In the genomic region with DNA sequence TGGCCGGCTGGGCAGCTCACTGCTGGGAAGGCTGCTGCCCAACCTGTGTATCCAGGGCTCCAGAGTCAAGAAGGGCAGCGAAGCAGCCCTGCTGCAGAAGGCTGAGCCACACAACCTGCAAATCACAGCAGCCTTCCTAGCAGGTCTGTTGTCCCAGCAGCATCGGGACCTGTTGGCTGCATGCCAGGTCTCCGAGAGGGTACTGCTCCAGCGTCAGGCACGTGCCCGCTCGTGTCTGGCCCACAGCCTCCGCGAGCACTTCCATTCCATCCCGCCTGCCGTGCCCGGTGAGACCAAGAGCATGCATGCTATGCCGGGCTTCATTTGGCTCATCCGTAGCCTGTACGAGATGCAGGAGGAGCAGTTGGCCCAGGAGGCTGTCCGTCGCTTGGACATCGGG, we compare ENCODE assay signal across 13 mouse cellular contexts. TPM values are rescaled to one million over a fixed set of nuclear protein-coding genes. Genes with fewer than 3 reads are reported as not detected.
DNase-seq lines count a peak whose midpoint lies in the region; ATAC-seq and TF ChIP-seq lines count a peak whose summit lies in the region.
"Had no signal": no experiment of that assay in that cellular context is flagged by ENCODE, and none has a peak within 500 bp of the region (broad histone marks: within the 10 kb centered on the region; RNA-seq: fewer than 3 reads in every experiment).

No protein-coding gene starts in this region.

- dilution Hi-C loops in CH12.LX (cut with MboI; ENCODE audit: extremely low pct_ligation_motif_present, extremely low pct_unique_long_range_greater_than_20kb, low sequenced_read_pairs): no loop called here

- WGBS in hindbrain, postnatal 0 days: 57% methylated on average over 19 of the region's 19 CpGs
- 87% methylated on average over 19 of the region's 19 CpGs for WGBS in hindbrain, embryonic 13.5 days

- in situ Hi-C loops in CH12.LX (cut with MboI; ENCODE audit: low pct_ligation_motif_present, low pct_unique_long_range_greater_than_20kb, low sequenced_read_pairs): no loop called here

- H3K4me2 ChIP-seq in hindbrain, postnatal 0 days (ENCODE audit: low read depth, low read length): no peak overlapping the region
- H3K4me2 ChIP-seq in hindbrain, embryonic 13.5 days: no peak overlapping the region
- H3K4me2 ChIP-seq in CH12.LX (ENCODE audit: insufficient read depth, low read depth, poor library complexity, severe bottlenecking): no peak overlapping the region

- no peaks in the 10 kb centered on the region for H3K27me3 ChIP-seq in hindbrain, postnatal 0 days (ENCODE audit: insufficient read depth, low read length)
- H3K27me3 ChIP-seq in hindbrain, embryonic 13.5 days: 0 out of 2 replicates have a peak, but pooled peaks cover 7% of the 10 kb centered on the region
- no peaks in the 10 kb centered on the region for H3K27me3 ChIP-seq in CH12.LX (replicated peaks)

- H3K36me3 ChIP-seq in hindbrain, postnatal 0 days (ENCODE audit: insufficient read depth, low read length): no peaks in the 10 kb centered on the region
- H3K36me3 ChIP-seq in hindbrain, embryonic 13.5 days: no peaks in the 10 kb centered on the region
- H3K36me3 ChIP-seq in CH12.LX (replicated peaks in 1 of 2; ENCODE audit: control insufficient read depth in 1 of 2, insufficient read depth in 1 of 2, low read length in 1 of 2): peaks cover 41 to 63% of the 10 kb centered on the region in 2 experiments

- H3K4me3 ChIP-seq in hindbrain, postnatal 0 days (ENCODE audit: low read length): no peak overlapping the region
- H3K4me3 ChIP-seq in hindbrain, embryonic 13.5 days: no peak overlapping the region
- no peak overlapping the region for H3K4me3 ChIP-seq in CH12.LX (replicated peaks in 1 of 3; ENCODE audit: low read depth in 2 of 3, low read length in 2 of 3, poor library complexity in 1 of 3)
- H3K4me3 ChIP-seq: megakaryocyte, embryonic 14.5 days had no signal

- no peak for TF ChIP-seq EP300 in CH12.LX (IDR thresholded peaks at IDR 0.05; ENCODE audit: low read length)

- no peak for TF ChIP-seq CTCF in hindbrain, postnatal 0 days (IDR thresholded peaks at IDR 0.05; ENCODE audit: low read depth)
- no peak for TF ChIP-seq CTCF in CH12.LX (conservative IDR thresholded peaks at IDR 0.05 in 1 of 2, IDR thresholded peaks at IDR 0.05 in 1 of 2; ENCODE audit: low read depth in 2 of 2, low read length in 2 of 2)

- TF ChIP-seq RAD21 in CH12.LX (IDR thresholded peaks at IDR 0.05; ENCODE audit: low read depth, low read length): no peak

- H3K9ac ChIP-seq in hindbrain, postnatal 0 days (replicated peaks; ENCODE audit: low read length): no peak overlapping the region
- no peak overlapping the region for H3K9ac ChIP-seq in hindbrain, embryonic 13.5 days
- H3K9ac ChIP-seq in CH12.LX (ENCODE audit: insufficient read depth, low read depth): no peak overlapping the region
- H3K9ac ChIP-seq: liver, embryonic 14.5 days had no signal

- peak; percentile 43 for DNase-seq in hindbrain, postnatal 0 days (ENCODE audit: low spot score)
- no peak for DNase-seq in CH12.LX (ENCODE audit: extremely low read depth)
- peak; percentile 62 to 71 for DNase-seq in cerebellum, postnatal 36 days
- DNase-seq in layer of hippocampus, postnatal 14 days (ENCODE audit: low spot score in 2 of 2): no peak
- no peak for DNase-seq in right cerebral cortex, postnatal 10 days (ENCODE audit: low spot score in 2 of 2)
- DNase-seq in frontal cortex, postnatal 14 days (ENCODE audit: low spot score in 2 of 2): no peak
- DNase-seq: right cerebral cortex, postnatal 4 days; thymus, postnatal 36 days had no signal

- no peaks in the 10 kb centered on the region for H3K9me3 ChIP-seq in hindbrain, postnatal 0 days (ENCODE audit: low read length)
- H3K9me3 ChIP-seq in hindbrain, embryonic 13.5 days: no peaks in the 10 kb centered on the region
- no peaks in the 10 kb centered on the region for H3K9me3 ChIP-seq in CH12.LX (replicated peaks; ENCODE audit: low read length)
- H3K9me3 ChIP-seq: megakaryocyte, embryonic 14.5 days had no signal

- peaks cover 10% of the 10 kb centered on the region; the same call in 1 of the 2 replicates for H3K4me1 ChIP-seq in hindbrain, postnatal 0 days (ENCODE audit: insufficient read depth, low read length)
- H3K4me1 ChIP-seq in hindbrain, embryonic 13.5 days (replicated peaks): peaks cover 23% of the 10 kb centered on the region
- H3K4me1 ChIP-seq in CH12.LX (ENCODE audit: control insufficient read depth in 1 of 2, insufficient read depth in 2 of 2): peaks cover 53 to 95% of the 10 kb centered on the region in 2 experiments

- 0 out of 2 replicates have a peak, but pooled peaks have one; percentile 13 for ATAC-seq in hindbrain, postnatal 0 days
- no peak for ATAC-seq in hindbrain, embryonic 13.5 days (ENCODE audit: low FRiP score)
- peak; percentile 54 for ATAC-seq in cerebellum, adult (ENCODE audit: insufficient number of reproducible peaks, low FRiP score, low TSS enrichment)
- ATAC-seq: forebrain, embryonic 16.5 days had no signal

- peaks cover 24% of the 10 kb centered on the region for H3K79me2 ChIP-seq in CH12.LX (replicated peaks; ENCODE audit: control insufficient read depth, extremely low read depth, insufficient read depth, poor library complexity, severe bottlenecking)

- TF ChIP-seq POLR2A in CH12.LX (IDR thresholded peaks at IDR 0.05; ENCODE audit: low read depth, low read length): no peak

- H3K27ac ChIP-seq in hindbrain, postnatal 0 days: no peak overlapping the region
- H3K27ac ChIP-seq in hindbrain, embryonic 13.5 days: no peak overlapping the region
- H3K27ac ChIP-seq in CH12.LX (ENCODE audit: insufficient read depth, low read depth): peak overlapping the region; percentile 16; the same call in 1 of the 2 replicates
- H3K27ac ChIP-seq: liver, embryonic 14.5 days had no signal

TF ChIP-seq in CH12.LX, 34 proteins besides CTCF, POLR2A, EP300 and RAD21:
- TF ChIP-seq E2F4 (IDR thresholded peaks at IDR 0.05; ENCODE audit: insufficient replicate concordance, low read depth, low read length) (no peak), ZNF384 (IDR thresholded peaks at IDR 0.05; ENCODE audit: low read depth, low read length) (no peak), MYC (IDR thresholded peaks at IDR 0.05; ENCODE audit: low read depth, low read length) (no peak), ZC3H11A (IDR thresholded peaks at IDR 0.05; ENCODE audit: low read depth, low read length) (no peak), ZKSCAN1 (IDR thresholded peaks at IDR 0.05; ENCODE audit: borderline replicate concordance, low read depth, low read length) (no peak), SIN3A (IDR thresholded peaks at IDR 0.05; ENCODE audit: low read length) (no peak), UBTF (IDR thresholded peaks at IDR 0.05; ENCODE audit: low read depth, low read length) (no peak), KAT2A (IDR thresholded peaks at IDR 0.05; ENCODE audit: insufficient replicate concordance, low read length) (no peak), ELF1 (IDR thresholded peaks at IDR 0.05; ENCODE audit: low read depth, low read length) (no peak), PAX5 (IDR thresholded peaks at IDR 0.05; ENCODE audit: low read length) (no peak), USF1 (IDR thresholded peaks at IDR 0.05; ENCODE audit: low read depth, low read length) (no peak), MAX (IDR thresholded peaks at IDR 0.05; ENCODE audit: low read length) (no peak), CHD1 (IDR thresholded peaks at IDR 0.05; ENCODE audit: low read depth, low read length) (no peak), USF2 (conservative IDR thresholded peaks at IDR 0.05; ENCODE audit: low read depth, low read length) (no peak), IRF4 (IDR thresholded peaks at IDR 0.05; ENCODE audit: low read depth, low read length) (no peak), HCFC1 (IDR thresholded peaks at IDR 0.05; ENCODE audit: low read depth, low read length) (no peak), MXI1 (IDR thresholded peaks at IDR 0.05; ENCODE audit: low read depth, low read length) (no peak)

RNA-seq across cellular contexts. Expression of a gene that starts 17.8 kb away (rescaled TPM):
- 0.32 and 1.7 TPM in 2 replicates for total RNA-seq in hindbrain, postnatal 0 days (2014; rRNA removed)
- polyA plus RNA-seq in hindbrain, postnatal 0 days (2015; fragmentation: Nextera tagmentation; extraction: Ambion mirVana): 0.05 TPM in 1 of 2 replicates, not detected in the other
- polyA plus RNA-seq in hindbrain, embryonic 13.5 days (2015; fragmentation: Nextera tagmentation; extraction: Ambion mirVana): 0.08 and 0.12 TPM in 2 replicates
- total RNA-seq in CH12.LX (2012; rRNA removed) (10.9 and 11.7 TPM in 2 replicates), CH12.LX (2014; rRNA removed) (3.5 and 4.3 TPM in 2 replicates)
- 7.5 and 7.7 TPM in 2 replicates for polyA plus RNA-seq in CH12.LX (2012; ENCODE audit: insufficient read length, low read depth)
- total RNA-seq in layer of hippocampus, postnatal 14 days (2021): under 1 TPM; 0.37 to 0.60 TPM

RNA-seq across cellular contexts. Expression of a gene that starts 29.0 kb away (rescaled TPM):
- total RNA-seq in hindbrain, postnatal 0 days (2014; rRNA removed): 0.47 and 1.1 TPM in 2 replicates
- polyA plus RNA-seq in hindbrain, postnatal 0 days (2015; fragmentation: Nextera tagmentation; extraction: Ambion mirVana): 2.2 TPM in 2 replicates
- polyA plus RNA-seq in hindbrain, embryonic 13.5 days (2015; fragmentation: Nextera tagmentation; extraction: Ambion mirVana): 1.2 and 1.3 TPM in 2 replicates
- total RNA-seq in CH12.LX (2012; rRNA removed) (112 and 117 TPM in 2 replicates), CH12.LX (2014; rRNA removed) (69.1 and 69.9 TPM in 2 replicates)
- 93.1 and 105 TPM in 2 replicates for polyA plus RNA-seq in CH12.LX (2012; ENCODE audit: insufficient read length, low read depth)
- 1 to 10 TPM; 2.1 to 2.2 TPM for total RNA-seq in layer of hippocampus, postnatal 14 days (2021)

RNA-seq across cellular contexts. Expression of a gene that starts 31.9 kb away (rescaled TPM):
- 13.1 and 16.2 TPM in 2 replicates for total RNA-seq in hindbrain, postnatal 0 days (2014; rRNA removed)
- polyA plus RNA-seq in hindbrain, postnatal 0 days (2015; fragmentation: Nextera tagmentation; extraction: Ambion mirVana): 11.0 and 11.9 TPM in 2 replicates
- polyA plus RNA-seq in hindbrain, embryonic 13.5 days (2015; fragmentation: Nextera tagmentation; extraction: Ambion mirVana): 16.2 and 17.4 TPM in 2 replicates
- total RNA-seq in CH12.LX (2012; rRNA removed) (19.4 and 20.2 TPM in 2 replicates), CH12.LX (2014; rRNA removed) (29.4 and 32.5 TPM in 2 replicates)
- 22.0 and 22.1 TPM in 2 replicates for polyA plus RNA-seq in CH12.LX (2012; ENCODE audit: insufficient read length, low read depth)
- 10 to 100 TPM; 53.6 to 58.8 TPM for total RNA-seq in layer of hippocampus, postnatal 14 days (2021)

Comparison
In these comparisons a context has a peak if more than half of its experiments do, and no peak if none do; other contexts are left out.
1. DNase-seq: peak in hindbrain, postnatal 0 days (single experiment) and cerebellum, postnatal 36 days (2 of 2); none in CH12.LX (single experiment), layer of hippocampus, postnatal 14 days (0 of 2), right cerebral cortex, postnatal 10 days (0 of 2) and frontal cortex, postnatal 14 days (0 of 2).
2. RNA of a gene that starts 29.0 kb away (total RNA-seq): 69.1 to 117 TPM in CH12.LX; 2.1 to 2.2 TPM in layer of hippocampus, postnatal 14 days and 0.47 to 1.1 TPM in hindbrain, postnatal 0 days; every median in the first group is over 10 times any median in the second.